Mouse (Mus musculus) 3134 (cell line): ENCODE measurements at regions not wholly inside any gene's neighbourhood (a gene's known extent, or its start where the extent isn't known, plus 50 kb on each side); places are given as distances from the start of the nearest gene placed in this dataset.

ENCODE experiments used
- DNase-seq: peaks from one replicate; pipeline ENCODE4 v3.0.0-alpha.2; 2011; ENCODE audit warnings: low spot score; ENCODE audit not compliant: insufficient read length; ENCODE audit errors: extremely low read depth

DNA sequence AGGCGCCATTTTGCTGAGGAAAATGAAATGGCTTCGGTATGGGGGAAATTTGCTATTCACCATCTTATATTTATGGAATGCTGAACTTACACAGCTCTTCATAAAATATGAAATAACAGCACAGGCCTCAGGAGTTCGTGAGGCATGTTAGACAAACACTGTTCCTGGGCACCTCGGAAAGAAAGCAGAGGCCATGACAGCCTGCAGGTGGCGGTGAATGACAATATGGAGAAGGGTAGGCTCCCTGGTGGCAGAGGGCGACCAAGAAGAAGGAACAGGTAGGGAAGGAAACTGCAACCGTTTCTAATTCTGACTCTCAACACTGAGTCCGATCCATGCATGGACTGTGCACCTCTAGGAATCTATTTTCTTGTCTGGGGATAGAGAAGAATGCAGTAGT lies 553.6 kb upstream of the Tmpo start:
- DNase-seq, result no peak

DNA sequence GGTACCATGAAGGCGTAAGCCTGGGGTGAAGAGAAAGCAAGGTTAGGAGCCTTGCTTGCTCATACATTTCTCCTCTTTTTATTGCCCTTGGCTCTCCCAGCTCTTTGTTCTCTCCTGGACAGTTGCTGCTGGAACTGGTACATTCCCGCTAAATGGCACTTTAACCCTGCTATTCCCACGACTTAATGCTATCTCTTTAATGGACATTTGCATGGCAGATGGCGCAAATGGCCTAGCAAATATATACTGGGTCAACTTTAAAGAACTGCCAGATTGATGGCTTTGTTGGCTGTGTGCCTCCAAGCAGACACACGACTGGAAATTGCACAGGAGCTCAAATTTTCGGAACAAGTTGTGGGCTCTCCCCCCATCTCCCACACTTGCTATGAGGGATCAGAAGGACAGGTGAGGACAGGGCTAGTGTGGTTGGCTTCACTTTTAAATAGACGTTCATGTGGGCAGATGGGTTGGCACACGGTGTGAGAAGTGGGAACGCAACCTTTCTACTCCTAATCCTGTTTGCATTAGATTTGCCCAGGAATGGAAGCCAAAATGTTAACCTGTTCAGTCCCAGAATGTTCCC lies 551.0 kb upstream of the Tmpo start:
- DNase-seq, result no peak

DNA sequence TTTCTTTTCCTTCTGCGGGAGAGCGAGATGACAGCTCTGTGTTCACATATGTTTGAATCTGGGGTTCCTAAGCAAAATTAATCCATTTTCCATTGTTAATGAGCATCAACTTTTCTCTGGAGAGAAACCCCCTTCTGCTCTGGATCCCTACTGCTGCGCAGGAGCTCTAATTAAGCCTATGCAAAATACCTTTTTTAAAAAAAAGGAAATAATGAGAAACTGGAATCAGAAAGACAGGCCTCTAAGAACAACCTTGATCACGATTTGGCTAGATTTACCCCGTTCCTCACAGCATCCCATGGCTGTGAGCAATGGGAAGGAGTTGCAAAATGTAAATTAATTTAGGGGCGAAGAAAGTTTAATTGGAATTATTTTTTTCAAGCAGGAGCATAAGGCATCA lies 548.9 kb upstream of the Tmpo start:
- DNase-seq, result no peak

DNA sequence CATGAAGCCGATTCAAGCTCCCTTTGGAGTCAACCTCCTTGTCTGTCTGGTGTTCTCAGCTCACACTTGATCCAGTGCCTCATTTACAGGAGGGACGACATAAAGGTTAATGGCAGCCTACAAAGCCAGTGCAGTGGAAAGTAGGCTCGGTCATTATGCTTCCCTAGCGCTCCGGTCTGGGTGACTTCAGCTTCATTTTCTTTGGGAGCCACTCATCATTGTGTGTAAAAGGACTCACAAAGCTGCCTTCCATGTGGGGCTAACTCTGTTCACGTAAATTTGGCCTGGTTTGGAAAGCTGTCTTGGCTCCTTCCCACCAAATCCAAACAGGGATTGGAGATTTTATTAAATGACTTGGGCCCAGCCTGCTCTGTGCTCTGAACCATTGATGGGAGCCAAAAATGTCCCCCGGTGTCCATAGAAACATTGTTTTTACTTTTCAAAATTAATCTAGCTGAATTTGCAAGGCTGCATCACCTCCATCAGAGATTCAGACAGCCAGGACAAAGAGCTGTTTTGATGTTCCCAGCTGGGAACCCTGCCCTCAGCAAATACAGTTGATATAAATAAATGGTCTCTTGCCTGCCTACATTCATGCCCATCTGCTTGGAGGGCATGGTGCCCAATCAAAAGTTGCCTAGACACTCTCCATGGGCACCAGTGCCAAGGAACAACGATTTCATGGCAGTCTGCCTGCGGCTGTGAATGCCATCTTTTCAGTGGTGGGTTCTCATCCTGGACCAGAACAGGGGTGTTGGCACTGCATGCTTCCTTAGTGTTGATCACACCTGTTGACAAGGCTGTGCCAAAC lies 538.7 kb upstream of the Tmpo start:
- DNase-seq, result no peak

DNA sequence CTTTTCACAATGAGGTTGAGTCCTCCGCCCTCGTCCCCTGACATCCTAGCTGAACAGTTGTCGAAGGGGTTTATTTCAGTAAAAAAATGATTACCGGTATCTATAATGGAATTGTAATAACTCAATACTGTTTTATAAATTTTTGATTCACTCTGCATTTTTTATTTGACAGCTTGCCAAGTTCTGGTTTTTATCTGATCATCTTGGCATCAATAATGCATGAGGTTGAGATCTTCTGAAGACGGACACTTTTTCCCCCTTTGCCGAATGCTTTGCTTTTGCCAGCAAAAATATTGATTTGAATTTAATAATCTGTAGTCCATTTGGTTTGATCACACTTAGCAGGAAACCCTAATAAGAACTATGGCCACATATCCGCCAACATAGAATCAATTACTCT lies 535.5 kb upstream of the Tmpo start:
- DNase-seq, result no peak

DNA sequence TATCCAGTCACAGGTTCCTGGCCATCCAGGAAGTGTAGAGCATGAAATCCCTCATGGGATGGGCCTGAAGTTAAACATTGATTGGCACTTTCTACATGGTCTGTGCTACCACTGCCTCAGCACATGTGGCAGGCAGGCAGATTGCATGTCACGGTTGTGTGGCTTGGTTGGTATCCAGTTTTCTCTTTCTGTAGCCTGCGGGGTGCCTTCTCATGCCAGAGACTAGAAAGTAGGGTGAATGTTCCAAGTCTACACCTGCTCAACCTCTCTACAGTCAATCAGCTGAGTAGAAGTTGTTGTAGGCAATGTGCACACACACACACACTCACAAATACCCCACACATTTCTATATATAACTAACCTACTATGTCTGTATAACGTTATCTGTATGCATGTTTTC lies 533.5 kb upstream of the Tmpo start:
- no peak for DNase-seq

DNA sequence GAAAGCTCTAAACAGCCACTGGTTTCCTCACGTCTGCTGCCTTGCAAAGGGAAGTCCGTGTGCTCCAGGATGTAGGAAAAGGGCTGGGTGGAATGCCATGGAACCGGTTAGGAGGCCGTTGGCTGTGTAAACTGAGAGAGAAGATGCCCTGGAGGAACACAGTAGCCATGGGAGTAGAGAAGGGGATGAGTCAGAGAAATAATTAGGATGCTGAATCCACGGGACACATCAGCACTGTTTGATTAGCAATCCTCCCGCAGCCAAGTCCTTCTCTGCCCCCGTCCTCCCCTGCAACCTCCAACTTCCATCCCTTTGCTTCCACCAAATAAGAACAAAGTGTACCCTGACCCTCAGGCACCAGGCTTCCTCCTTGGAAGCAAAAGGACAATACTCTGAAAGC lies 532.4 kb upstream of the Tmpo start:
- no peak for DNase-seq

DNA sequence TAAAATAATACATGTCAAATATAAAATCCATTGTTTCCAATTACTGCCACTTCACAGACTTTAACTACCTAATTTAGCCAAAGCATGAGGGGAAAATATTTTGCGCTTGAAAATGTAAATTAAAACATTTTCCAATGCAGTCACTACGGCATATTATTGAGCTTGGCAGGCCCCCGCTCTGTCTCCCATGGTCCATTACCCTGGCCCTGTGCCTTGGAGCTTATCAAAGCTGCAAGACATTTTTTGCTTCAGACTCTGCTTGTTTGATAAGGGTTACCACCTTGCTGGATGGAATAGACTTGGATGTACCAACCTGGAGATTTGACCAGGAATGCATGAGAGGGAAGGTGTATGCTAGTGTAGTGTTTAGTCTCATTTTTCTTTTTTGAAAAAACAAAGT lies 525.7 kb upstream of the Tmpo start:
- DNase-seq, result no peak

DNA sequence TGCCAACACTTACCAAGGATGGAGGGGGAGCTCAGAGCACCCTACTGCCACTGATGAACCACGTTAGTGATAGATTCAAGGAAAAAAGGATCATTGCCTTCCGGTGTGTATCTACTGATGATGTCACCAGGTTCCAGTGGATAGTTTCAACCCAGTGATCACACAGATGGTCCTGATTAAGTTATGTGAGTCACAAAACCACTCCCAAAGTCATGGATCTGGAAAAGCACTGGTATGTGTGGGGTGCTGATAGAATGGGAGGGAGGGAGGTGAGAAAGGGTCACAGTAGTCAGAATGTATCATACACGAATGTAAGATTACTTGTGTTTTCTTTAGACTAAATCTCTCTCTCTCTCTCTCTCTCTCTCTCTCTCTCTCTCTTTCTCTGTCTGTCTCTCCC lies 523.6 kb upstream of the Tmpo start:
- DNase-seq, result no peak

DNA sequence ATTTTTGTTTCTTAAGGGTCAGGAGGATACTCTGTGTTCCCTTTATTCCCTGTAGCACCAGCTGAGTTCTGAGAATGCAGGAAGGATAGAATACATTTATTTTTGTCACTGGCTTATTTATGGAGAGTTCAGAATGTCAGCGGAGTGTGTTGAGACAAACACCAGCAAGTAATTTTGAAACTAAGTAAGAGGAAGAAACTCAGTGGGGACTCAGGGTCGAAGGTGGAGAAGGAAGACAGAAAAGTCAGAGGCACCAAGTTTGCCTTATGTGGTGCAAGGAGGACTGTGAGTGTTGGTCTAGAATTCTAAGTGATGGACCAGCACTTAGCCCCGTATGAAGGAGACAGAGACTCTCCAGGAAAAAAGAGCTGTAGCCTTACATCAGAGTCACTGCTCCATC lies 520.7 kb upstream of the Tmpo start:
- no peak for DNase-seq

DNA sequence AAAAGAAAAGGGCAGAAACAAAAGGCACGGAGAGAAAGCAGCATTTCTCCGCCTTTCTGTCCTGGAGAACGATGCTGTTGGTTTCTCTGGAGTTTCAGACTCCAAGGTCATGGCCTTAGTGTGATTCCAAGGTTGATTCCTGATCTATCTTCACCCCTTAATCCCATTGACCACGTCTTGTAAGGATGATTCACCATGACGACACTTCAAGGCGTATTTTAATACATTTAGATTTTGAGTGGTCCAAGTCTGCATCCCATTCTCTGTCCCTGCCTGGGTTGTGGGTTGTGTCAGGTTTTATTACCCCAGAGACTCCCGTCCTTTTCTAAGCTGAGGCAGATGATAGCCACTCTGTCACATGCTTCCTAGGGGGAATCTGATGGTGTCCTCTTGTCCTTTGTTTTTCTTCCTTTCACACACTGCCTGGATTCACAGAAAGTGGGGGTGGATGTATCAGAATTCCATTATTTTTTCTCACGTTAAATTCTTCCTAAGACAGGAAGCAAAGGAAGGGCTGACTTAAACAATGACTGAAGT lies 505.0 kb upstream of the Tmpo start:
- no peak for DNase-seq

DNA sequence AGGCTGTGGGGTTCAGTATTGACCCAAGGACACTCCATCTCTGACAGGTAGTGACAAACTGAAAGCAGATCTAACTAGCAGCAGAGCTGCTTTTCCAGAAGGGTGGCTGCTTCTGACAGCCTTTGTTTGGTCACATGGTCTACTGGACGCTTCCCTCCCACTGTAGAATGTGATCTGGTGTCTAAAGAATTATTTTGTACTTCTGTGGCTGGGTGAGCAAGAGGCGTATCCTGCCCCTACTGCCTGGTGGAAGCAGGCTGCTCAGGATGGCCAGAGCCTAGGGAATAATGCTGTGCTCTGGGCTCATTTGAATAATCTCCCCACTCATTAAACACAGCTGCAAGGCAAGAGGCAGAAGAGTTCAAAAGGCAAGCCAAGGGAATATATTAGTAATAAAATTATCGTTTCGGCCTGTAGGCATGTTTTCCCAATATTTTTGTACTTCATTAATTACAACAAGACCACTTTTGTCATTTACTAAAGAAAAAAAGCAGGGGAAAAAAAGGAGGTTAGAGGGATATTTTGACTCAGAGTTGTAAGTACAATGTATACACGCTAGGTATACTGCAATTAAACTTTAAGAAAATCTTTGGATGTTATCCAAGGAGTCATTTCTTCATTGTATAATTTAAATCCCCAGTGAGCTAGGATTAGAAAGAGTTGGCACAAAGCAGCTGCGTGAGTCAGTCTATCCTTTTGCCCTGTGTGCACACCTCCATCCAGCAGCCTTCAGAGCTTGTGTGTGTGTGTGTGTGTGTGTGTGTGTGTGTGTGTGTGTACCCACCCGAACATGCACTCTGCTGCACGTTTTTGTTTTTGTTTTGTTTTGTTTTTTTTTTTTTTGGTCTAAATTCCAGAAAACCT lies 504.3 kb upstream of the Tmpo start:
- DNase-seq, result no peak

DNA sequence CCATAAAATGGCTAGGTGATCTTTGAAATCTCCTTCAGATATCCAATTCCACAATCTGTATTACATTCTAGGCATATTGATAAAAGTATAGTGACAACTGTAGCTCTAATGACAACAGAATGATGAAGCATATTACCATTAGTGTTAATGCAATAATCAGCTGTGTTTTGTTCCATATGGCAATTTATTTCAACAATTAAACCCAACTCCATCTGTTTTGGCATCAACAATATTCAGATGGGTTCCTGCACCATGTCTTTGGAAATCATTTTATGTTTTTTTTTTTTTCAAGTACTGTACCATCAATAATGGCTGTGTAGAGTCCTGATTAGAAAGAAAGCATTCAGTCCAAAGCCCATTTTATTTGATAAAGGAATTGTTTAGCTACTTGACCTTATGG lies 498.5 kb upstream of the Tmpo start:
- no peak for DNase-seq

DNA sequence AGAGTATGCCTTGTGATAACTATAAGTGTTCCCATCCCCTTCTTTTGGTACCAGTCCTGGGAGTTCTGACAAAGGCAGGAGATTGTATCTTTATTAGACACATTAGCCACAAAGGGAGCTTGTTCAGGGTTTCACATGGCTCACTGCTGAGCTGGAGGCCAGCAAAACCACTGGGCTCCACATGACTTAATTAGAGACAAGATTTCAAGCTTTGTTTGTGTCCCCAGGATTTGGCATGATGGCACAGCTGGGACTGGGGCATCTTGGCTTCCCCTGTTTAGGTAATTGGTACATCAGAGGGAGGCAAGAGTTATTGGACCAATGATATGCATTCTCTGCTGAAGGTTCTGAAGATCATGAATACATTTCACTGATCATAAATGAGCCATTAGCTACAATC lies 456.8 kb upstream of the Tmpo start:
- DNase-seq, result no peak

DNA sequence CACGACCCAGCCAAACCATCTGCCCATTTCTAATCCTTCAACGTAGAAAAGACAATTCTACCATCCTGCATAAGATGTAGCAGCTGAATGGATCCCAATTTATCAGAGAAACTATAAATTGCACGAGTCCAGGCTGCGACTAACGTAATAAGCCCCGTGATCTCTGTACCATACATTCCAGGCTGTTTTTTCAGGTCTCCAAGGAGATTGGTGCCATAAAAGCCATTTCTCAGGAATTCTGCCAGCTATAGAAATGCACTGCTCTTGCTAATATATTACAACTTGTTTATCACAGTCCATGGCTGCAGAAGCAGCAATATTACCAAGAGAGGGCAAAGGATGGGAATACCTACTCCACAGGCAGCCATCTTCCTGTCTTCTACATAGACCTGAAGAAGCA lies 447.6 kb upstream of the Tmpo start:
- no peak for DNase-seq

DNA sequence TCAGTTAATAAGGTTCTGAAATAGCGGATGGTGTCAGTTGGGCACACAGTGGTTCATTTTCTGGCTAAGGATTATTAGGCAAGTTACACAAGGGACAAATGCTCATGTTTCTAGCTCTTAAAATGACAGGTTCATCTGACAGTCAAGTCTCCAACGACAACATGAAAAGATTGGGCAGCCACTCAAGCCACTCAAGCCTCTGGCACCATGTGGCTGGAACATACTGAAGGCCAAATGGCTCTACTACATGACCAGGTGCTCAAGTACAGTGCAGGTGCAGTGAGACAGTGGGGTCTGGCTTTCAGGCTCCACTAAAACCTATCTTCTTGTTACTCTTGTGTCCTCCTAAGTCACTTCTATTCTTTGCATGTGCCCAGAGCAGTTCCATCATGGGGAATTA lies 441.2 kb upstream of the Tmpo start:
- DNase-seq, result no peak

DNA sequence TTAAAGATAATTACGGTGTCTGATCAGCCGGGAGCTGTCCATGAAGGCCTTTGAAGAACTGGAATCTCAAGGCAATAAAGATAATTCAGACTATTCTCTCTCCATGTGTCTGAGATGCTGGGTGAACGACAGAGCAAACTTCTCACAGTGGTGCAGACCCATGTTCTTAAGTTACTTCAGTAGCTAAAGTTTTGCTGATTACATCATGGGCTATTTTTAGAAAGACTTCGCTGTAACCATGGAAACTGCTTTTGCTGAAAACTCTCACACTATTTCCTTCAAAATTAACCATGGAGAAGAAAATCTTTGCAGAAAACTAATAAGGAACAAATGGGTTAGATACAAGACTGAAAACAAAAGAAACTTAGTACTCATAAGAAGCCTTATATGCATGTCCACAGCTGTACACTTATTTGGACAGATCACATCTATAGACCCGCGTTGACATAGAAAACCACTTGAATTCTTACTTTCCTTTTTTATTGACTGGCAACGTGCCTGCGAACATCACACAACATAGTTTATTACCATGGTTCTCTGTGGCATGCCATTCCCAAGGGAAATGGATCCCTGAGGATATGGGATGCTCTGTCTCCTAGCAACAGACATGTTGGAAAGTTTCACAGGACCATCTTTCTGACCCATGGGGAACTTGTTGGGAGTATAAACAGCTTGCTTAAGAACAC lies 432.8 kb upstream of the Tmpo start:
- no peak for DNase-seq

DNA sequence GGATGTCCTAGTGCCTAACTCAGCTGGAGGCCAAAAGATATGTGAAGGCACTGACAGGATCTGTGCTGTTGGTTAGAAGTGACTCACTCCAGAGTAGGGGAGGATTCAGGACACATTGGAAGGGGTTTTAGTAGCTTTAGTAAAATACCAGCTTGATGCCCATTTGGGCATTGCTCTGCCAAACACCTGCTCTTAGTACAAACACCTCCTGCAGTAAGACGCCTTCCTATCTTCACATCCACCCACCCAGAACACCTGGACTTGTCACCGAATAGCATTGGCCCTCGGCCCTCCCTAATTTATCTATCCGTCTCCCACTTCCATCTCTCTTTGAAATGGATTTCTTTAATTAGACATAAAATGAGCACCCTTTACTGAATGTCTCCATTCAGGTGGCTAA lies 430.9 kb upstream of the Tmpo start:
- DNase-seq, result no peak

DNA sequence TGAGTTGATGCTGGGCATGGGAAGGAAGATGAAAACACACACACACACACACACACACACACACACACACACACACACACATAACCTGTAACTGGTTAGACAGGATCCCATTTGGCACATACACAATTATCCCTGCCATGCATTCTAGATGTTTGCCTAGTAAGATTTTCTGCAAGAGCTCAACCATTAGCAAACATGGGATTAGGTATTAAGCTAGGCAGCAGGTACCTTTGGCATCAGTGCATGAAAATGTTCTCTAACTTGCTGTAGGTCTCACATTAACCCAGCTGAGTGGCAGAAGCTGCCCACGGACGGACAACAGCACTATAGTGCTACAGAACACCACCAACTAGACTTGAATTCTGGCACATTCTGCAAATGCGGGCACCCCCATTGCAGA lies 413.8 kb upstream of the Tmpo start:
- no peak for DNase-seq

DNA sequence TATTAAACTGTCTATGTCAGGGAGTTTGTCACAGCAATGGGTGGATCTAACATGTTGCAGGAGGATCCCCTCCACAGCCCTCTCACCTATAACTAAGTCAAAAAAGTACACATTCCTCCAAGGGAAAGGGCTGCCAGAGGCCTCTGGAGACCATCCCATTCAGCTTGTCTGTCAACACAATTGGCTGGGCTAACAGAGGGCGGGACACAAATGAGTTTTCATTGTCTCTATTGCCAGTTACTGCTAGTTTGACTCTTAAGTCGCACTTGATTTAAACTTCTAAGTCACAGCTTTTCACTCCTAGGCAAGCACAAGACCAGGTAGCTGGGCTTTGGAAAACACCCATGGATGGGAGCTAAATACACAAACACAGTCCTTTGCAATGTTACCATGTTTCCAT lies 412.3 kb upstream of the Tmpo start:
- no peak for DNase-seq

DNA sequence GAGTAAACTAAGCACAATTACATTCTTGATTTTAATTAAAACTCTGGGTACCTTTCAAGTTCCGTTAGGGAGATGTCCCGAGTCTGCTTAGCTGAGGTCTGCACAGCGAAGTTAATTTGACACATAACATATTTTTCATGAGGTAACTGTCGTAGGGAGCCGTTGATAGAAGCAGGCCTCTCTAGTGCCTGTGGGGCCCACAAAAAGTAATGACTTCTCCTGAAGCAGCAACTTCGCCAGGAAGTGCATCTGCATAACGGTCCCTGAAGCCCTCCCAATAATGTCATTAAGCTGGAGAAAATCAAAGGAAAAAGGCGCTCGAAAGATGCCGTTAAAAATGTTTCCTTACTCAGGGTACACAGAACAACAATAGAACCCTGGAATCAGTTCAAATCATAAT lies 410.7 kb upstream of the Tmpo start:
- no peak for DNase-seq
